Mouse (Mus musculus) brain, embryonic 14.5 days (tissue): Measurements from ENCODE around the gene Opcml. TPM values are rescaled to one million over a fixed set of nuclear protein-coding genes. Genes with fewer than 3 reads are reported as not detected.

Source experiments
- DNase-seq: peaks from one replicate; pipeline ENCODE4 v3.0.0-alpha.2; 2011; ENCODE audit warnings: low read depth
- CTCF ChIP-seq: fragments of 200-500 bp; IDR thresholded peaks from 2 replicates; pipeline ENCODE4 v1.5.1; 2012; ENCODE audit warnings: inconsistent platforms, mild to moderate bottlenecking, moderate library complexity, borderline replicate concordance; ENCODE audit not compliant: insufficient read depth, insufficient read length; ENCODE audit errors: extremely low read depth
- POLR2A ChIP-seq: fragments of 200-500 bp; IDR thresholded peaks from 2 replicates; pipeline ENCODE4 v1.6.1; 2012; ENCODE audit warnings: mild to moderate bottlenecking, inconsistent platforms, borderline replicate concordance; ENCODE audit not compliant: poor library complexity, insufficient read depth, insufficient read length, severe bottlenecking; ENCODE audit errors: extremely low read depth
- polyA plus RNA-seq: library from polyadenylated mRNA; depleted of rRNA; stranded (reverse); fragments of >200 nt; gene quantifications from 2 replicates; pipeline ENCODE4 v1.2.3, GENCODE M21; 2012

Gene Opcml
- polyA plus RNA-seq, 1 experiment: 22.0 TPM

GRCm38 (mm10) chr9:28013192-28013591 is 222.6 kb downstream of the Opcml start:
- no peak for TF ChIP-seq POLR2A
- TF ChIP-seq CTCF: no peak

GRCm38 (mm10) chr9:28028156-28028555 is 237.6 kb downstream of the Opcml start:
- TF ChIP-seq CTCF (no peak), POLR2A (no peak)
- peak; percentile 77 for DNase-seq

More at GRCm38 (mm10) chr9:28013192-28013591, 222.6 kb downstream of the Opcml start:
- no peak for DNase-seq

- no peak for TF ChIP-seq POLR2A
- peak; percentile 68 for DNase-seq
Observed at GRCm38 (mm10) chr9:28028788-28029393, 238.3 kb downstream of the Opcml start.

GRCm38 (mm10) chr9:28049157-28049556 is 258.6 kb downstream of the Opcml start:
- no peak for DNase-seq
- no peak for TF ChIP-seq POLR2A
- no peak for TF ChIP-seq CTCF

GRCm38 (mm10) chr9:28057171-28057845 is 266.7 kb downstream of the Opcml start:
- peak; percentile 58 for DNase-seq
- TF ChIP-seq POLR2A (no peak), CTCF (no peak)

- TF ChIP-seq CTCF: no peak
- DNase-seq: no peak
Observed at GRCm38 (mm10) chr9:28065126-28065525, 274.6 kb downstream of the Opcml start.

- no peak for DNase-seq
- TF ChIP-seq CTCF (no peak), POLR2A (no peak)
Observed at GRCm38 (mm10) chr9:28080694-28081093, 290.1 kb downstream of the Opcml start.

- TF ChIP-seq POLR2A (no peak), CTCF (no peak)
- DNase-seq: peak; percentile 28
Observed at GRCm38 (mm10) chr9:28083754-28084153, 293.2 kb downstream of the Opcml start.

- DNase-seq: peak; percentile 68
Observed at GRCm38 (mm10) chr9:28084273-28084726, 293.7 kb downstream of the Opcml start.

GRCm38 (mm10) chr9:28091395-28091794 is 300.8 kb downstream of the Opcml start:
- TF ChIP-seq POLR2A (no peak), CTCF (no peak)

More at GRCm38 (mm10) chr9:28084273-28084726, 293.7 kb downstream of the Opcml start:
- TF ChIP-seq POLR2A (no peak), CTCF (no peak)

GRCm38 (mm10) chr9:28094722-28095121 is 304.1 kb downstream of the Opcml start:
- DNase-seq: no peak
- TF ChIP-seq POLR2A (no peak), CTCF (no peak)

More at GRCm38 (mm10) chr9:28091395-28091794, 300.8 kb downstream of the Opcml start:
- DNase-seq: peak; percentile 14

- DNase-seq: no peak
- no peak for TF ChIP-seq POLR2A
- TF ChIP-seq CTCF: no peak
Observed at GRCm38 (mm10) chr9:28096204-28096603, 305.6 kb downstream of the Opcml start.

GRCm38 (mm10) chr9:28101981-28102380 is 311.4 kb downstream of the Opcml start:
- TF ChIP-seq POLR2A (no peak), CTCF (no peak)
- no peak for DNase-seq
